Mouse (Mus musculus) hindbrain, embryonic 14.5 days (tissue): ENCODE results near the gene Dhrs3. TPM values are rescaled to one million over a fixed set of nuclear protein-coding genes. Genes with fewer than 3 reads are reported as not detected.

Experiments used
- ATAC-seq: fragments of 200-750 bp; cut with Nextera tagmentation; 2 replicates; pipeline ENCODE4 v1.8.0; 2017; ENCODE audit warnings: moderate number of reproducible peaks, mild to moderate bottlenecking, moderate TSS enrichment, moderate library complexity; ENCODE audit not compliant: low FRiP score
- DNase-seq: peaks from one replicate; pipeline ENCODE4 v3.0.0-alpha.2; 2015; ENCODE audit warnings: low spot score
- H3K27ac ChIP-seq: fragments of 300-500 bp; sonication (generic); 2 replicates; pipeline ENCODE4 v1.5.1; 2014; ENCODE audit warnings: mild to moderate bottlenecking, moderate library complexity
- H3K27me3 ChIP-seq: fragments of 300-500 bp; sonication (generic); 2 replicates; pipeline ENCODE4 v1.6.1; 2014; ENCODE audit warnings: mild to moderate bottlenecking, low read length, mixed read lengths; ENCODE audit not compliant: control insufficient read depth, insufficient read depth
- H3K36me3 ChIP-seq: fragments of 300-500 bp; sonication (generic); replicated peaks from 2 replicates; pipeline ENCODE4 v1.6.1; 2014; ENCODE audit not compliant: control insufficient read depth, insufficient read depth
- H3K4me1 ChIP-seq: fragments of 300-500 bp; sonication (generic); replicated peaks from 2 replicates; pipeline ENCODE4 v1.6.1; 2014; ENCODE audit warnings: antibody characterized with exemption, low read length, mixed read lengths; ENCODE audit not compliant: control insufficient read depth, insufficient read depth
- H3K4me2 ChIP-seq: fragments of 300-500 bp; sonication (generic); replicated peaks from 2 replicates; pipeline ENCODE4 v1.6.1; 2014; ENCODE audit warnings: mild to moderate bottlenecking, moderate library complexity
- H3K4me3 ChIP-seq: fragments of 300-500 bp; sonication (generic); replicated peaks from 2 replicates; pipeline ENCODE4 v1.5.1; 2014; ENCODE audit warnings: mild to moderate bottlenecking, low read length
- H3K9ac ChIP-seq: fragments of 300-500 bp; sonication (generic); 2 replicates; pipeline ENCODE4 v1.6.1; 2014
- H3K9me3 ChIP-seq: fragments of 300-500 bp; sonication (generic); 2 replicates; pipeline ENCODE4 v1.6.1; 2016; ENCODE audit warnings: low read length; ENCODE audit not compliant: control insufficient read depth
- WGBS: fragments of 180-500 bp; shearing (Covaris S2); extraction: QIAGEN DNeasy Blood & Tissue Kit; methylation state at CpG from one replicate; pipeline ENCODE4 v1.1.7; 2014; 5-methylcytosine and 5-hydroxymethylcytosine counted together
- polyA plus RNA-seq: library from polyadenylated mRNA; unstranded; fragments of >200 nt; fragmentation: Nextera tagmentation; extraction: Ambion mirVana; gene quantifications from 2 replicates; pipeline ENCODE4 v1.2.1, GENCODE M21; 2014

Gene Dhrs3
- 41.5 and 45.3 TPM in 2 replicates for polyA plus RNA-seq

GRCm38 (mm10) chr4:144892133-144892936 is at the start of gene Dhrs3:
Dhrs3 (plus strand) TSS chr4:144892827.
- H3K27me3 ChIP-seq = peaks cover 24% of the 10 kb centered on the region
- no peaks in the 10 kb centered on the region for H3K36me3 ChIP-seq
- no peaks in the 10 kb centered on the region for H3K9me3 ChIP-seq
- ATAC-seq (peak; percentile 75), DNase-seq (peak; percentile 69)
- peak within 1 kb of the TSS; percentile 41 for H3K4me3 ChIP-seq
- peaks cover 24% of the 10 kb centered on the region for H3K4me1 ChIP-seq
- H3K9ac ChIP-seq = peak within 1 kb of the TSS; percentile 57
- under 1% methylated on average over 55 of the region's 55 CpGs for WGBS
- peak within 1 kb of the TSS; percentile 90 for H3K4me2 ChIP-seq
- H3K27ac ChIP-seq = peak within 1 kb of the TSS; percentile 69

DNA sequence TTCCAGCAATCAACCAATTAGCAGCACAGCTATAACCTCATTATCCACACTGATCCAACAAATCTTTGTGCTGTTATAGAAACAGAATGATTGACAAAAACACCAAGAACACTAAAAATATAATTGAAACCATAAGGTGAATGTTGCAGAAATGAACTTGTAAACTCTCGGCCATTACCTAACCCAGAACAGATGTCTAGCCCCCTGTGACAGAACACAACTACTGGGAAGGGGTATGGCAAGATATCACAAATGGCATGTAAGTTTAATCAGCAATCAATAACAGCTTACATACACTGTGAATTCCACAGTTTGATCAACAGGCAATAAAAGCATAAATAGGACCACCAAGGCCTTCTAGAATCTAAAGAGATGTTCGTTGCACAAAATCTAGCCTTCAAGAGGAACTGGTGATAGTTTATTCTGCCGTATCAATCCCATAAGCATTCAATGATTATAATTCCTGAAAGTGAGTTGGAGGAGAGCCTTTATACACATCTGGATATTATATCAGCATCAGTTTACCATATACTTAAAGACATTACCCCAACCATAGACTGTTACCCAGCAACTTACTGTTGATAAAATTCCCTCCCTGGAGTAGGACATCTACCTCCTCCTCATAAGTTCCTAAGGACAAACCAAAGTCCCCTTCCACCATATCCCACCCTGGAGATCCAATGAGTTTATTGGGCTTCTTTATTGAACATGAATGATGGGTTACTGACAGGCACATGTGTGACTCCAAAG is 30.7 kb upstream of the Dhrs3 start:
- no peak for ATAC-seq
- no peaks in the 10 kb centered on the region for H3K27me3 ChIP-seq

GRCm38 (mm10) chr4:144867926-144868325 is 24.7 kb upstream of the Dhrs3 start:
- 67% methylated on average over 5 of the region's 5 CpGs for WGBS
- no peaks in the 10 kb centered on the region for H3K36me3 ChIP-seq
- DNase-seq (peak; percentile 22), ATAC-seq (no peak)
- H3K27ac ChIP-seq = no peak overlapping the region
- H3K27me3 ChIP-seq = no peaks in the 10 kb centered on the region
- no peaks in the 10 kb centered on the region for H3K4me1 ChIP-seq
- H3K9ac ChIP-seq = no peak overlapping the region
- no peak overlapping the region for H3K4me2 ChIP-seq
- H3K9me3 ChIP-seq = no peaks in the 10 kb centered on the region
- no peak overlapping the region for H3K4me3 ChIP-seq

More for the DNA sequence above, 30.7 kb upstream of the Dhrs3 start:
- H3K36me3 ChIP-seq = no peaks in the 10 kb centered on the region
- DNase-seq = no peak
- no peaks in the 10 kb centered on the region for H3K9me3 ChIP-seq
- no peak overlapping the region for H3K4me3 ChIP-seq
- H3K4me1 ChIP-seq = no peaks in the 10 kb centered on the region
- no peak overlapping the region for H3K9ac ChIP-seq
- WGBS = 93% methylated on average over 3 of the region's 3 CpGs
- H3K27ac ChIP-seq = no peak overlapping the region
- H3K4me2 ChIP-seq = no peak overlapping the region

- no peak overlapping the region for H3K4me3 ChIP-seq
- no peak overlapping the region for H3K4me2 ChIP-seq
- no peaks in the 10 kb centered on the region for H3K9me3 ChIP-seq
- DNase-seq = no peak
- H3K27me3 ChIP-seq = no peaks in the 10 kb centered on the region
- H3K9ac ChIP-seq = no peak overlapping the region
- H3K27ac ChIP-seq = no peak overlapping the region
- no peaks in the 10 kb centered on the region for H3K4me1 ChIP-seq
- ATAC-seq = no peak
- WGBS = 86% methylated on average over 4 of the region's 4 CpGs
- no peaks in the 10 kb centered on the region for H3K36me3 ChIP-seq
These were observed 24.0 kb upstream of the Dhrs3 start for GRCm38 (mm10) chr4:144868584-144868983.

GRCm38 (mm10) chr4:144872905-144873304 is 19.7 kb upstream of the Dhrs3 start:
- H3K9me3 ChIP-seq = no peaks in the 10 kb centered on the region
- DNase-seq = peak; percentile 18
- no peak for ATAC-seq
- H3K36me3 ChIP-seq = no peaks in the 10 kb centered on the region
- no peak overlapping the region for H3K27ac ChIP-seq
- no peaks in the 10 kb centered on the region for H3K27me3 ChIP-seq
- H3K4me2 ChIP-seq = no peak overlapping the region
- no peaks in the 10 kb centered on the region for H3K4me1 ChIP-seq
- WGBS = 47% methylated on average over 6 of the region's 6 CpGs
- no peak overlapping the region for H3K4me3 ChIP-seq
- H3K9ac ChIP-seq = no peak overlapping the region

GRCm38 (mm10) chr4:144875576-144876093 is 17.0 kb upstream of the Dhrs3 start:
- Histone ChIP-seq H3K4me1 (no peaks in the 10 kb centered on the region), H3K4me3 (no peak overlapping the region), H3K4me2 (no peak overlapping the region), H3K36me3 (no peaks in the 10 kb centered on the region), H3K27ac (no peak overlapping the region), H3K9me3 (no peaks in the 10 kb centered on the region), H3K27me3 (no peaks in the 10 kb centered on the region), H3K9ac (no peak overlapping the region)
- no peak for DNase-seq
- ATAC-seq = no peak
- 83% methylated on average over 2 of the region's 2 CpGs for WGBS

GRCm38 (mm10) chr4:144879549-144879948 is 13.1 kb upstream of the Dhrs3 start:
- H3K9ac ChIP-seq = no peak overlapping the region
- H3K9me3 ChIP-seq = no peaks in the 10 kb centered on the region
- H3K27ac ChIP-seq = no peak overlapping the region
- no peak for ATAC-seq
- no peak for DNase-seq
- no peaks in the 10 kb centered on the region for H3K4me1 ChIP-seq
- no peak overlapping the region for H3K4me3 ChIP-seq
- H3K36me3 ChIP-seq = no peaks in the 10 kb centered on the region
- H3K27me3 ChIP-seq = no peaks in the 10 kb centered on the region
- no peak overlapping the region for H3K4me2 ChIP-seq
- WGBS = 48% methylated on average over 1 of the region's 1 CpGs

DNA sequence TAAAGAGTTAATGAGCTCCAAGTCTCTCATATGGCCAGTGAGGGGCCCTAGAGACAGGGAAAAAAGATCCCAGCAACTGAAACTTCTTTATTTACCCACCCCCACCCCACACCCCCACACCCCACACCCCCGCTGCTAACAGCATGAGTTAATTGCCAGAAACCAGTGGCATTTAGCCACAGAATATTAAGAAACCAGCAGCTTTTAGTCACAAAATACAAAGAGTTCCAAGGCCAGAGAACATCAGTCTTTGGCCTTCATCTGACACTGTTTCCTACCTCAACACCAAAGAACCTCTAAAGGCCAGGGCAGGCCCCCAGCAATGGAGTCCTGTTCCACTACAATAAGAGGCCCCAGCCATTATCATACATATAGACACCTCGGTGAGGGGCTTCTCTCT is 11.3 kb upstream of the Dhrs3 start:
- H3K9me3 ChIP-seq = no peaks in the 10 kb centered on the region
- WGBS = 67% methylated on average over 2 of the region's 2 CpGs
- H3K4me3 ChIP-seq = no peak overlapping the region
- no peak overlapping the region for H3K9ac ChIP-seq
- no peak overlapping the region for H3K4me2 ChIP-seq
- no peaks in the 10 kb centered on the region for H3K27me3 ChIP-seq
- no peaks in the 10 kb centered on the region for H3K4me1 ChIP-seq
- DNase-seq (no peak), ATAC-seq (no peak)
- H3K36me3 ChIP-seq = no peaks in the 10 kb centered on the region
- no peak overlapping the region for H3K27ac ChIP-seq

GRCm38 (mm10) chr4:144882881-144883331 is 9.7 kb upstream of the Dhrs3 start:
- no peaks in the 10 kb centered on the region for H3K36me3 ChIP-seq
- H3K9ac ChIP-seq = no peak overlapping the region
- H3K27ac ChIP-seq = no peak overlapping the region
- no peaks in the 10 kb centered on the region for H3K4me1 ChIP-seq
- no peak for DNase-seq
- no peak overlapping the region for H3K4me3 ChIP-seq
- H3K27me3 ChIP-seq = no peaks in the 10 kb centered on the region
- no peak overlapping the region for H3K4me2 ChIP-seq
- WGBS = 63% methylated on average over 8 of the region's 8 CpGs
- ATAC-seq = no peak
- no peaks in the 10 kb centered on the region for H3K9me3 ChIP-seq
